Mouse (Mus musculus) lung, adult 2 months (tissue): Measurements from ENCODE around the gene Rnf103.

Source experiments
- CTCF ChIP-seq: fragments of 200-500 bp; IDR thresholded peaks from 2 replicates; pipeline ENCODE4 v1.5.1; 2011; ENCODE audit warnings: mild to moderate bottlenecking, low read length, control low read depth; ENCODE audit not compliant: insufficient read depth
- POLR2A ChIP-seq: fragments of 200-500 bp; IDR thresholded peaks from 2 replicates; pipeline ENCODE4 v1.6.1; 2011; ENCODE audit warnings: low read depth, mild to moderate bottlenecking, control low read depth, low read length, borderline replicate concordance; ENCODE audit errors: extremely low read depth

DNA sequence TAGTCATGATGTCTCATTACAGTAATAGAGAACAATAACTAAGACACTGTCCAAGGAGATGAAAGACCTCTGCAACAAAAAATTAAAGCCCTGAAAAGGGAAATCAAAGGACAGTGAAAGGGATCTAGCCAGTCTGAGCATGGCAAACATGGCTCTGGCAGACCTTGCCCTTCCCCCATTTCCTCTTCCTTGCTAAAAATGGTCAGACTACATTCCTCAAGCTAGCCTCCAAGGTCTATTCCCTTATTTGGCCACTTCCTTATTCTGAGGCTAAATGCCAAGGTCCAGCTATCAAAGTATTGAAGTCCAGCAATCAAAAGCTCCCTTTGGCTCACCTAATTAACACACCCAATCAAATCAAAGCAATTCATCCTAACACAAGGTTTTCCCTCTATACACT, 43.6 kb downstream of the Rnf103 start:
- TF ChIP-seq POLR2A (no peak), CTCF (no peak)
